Mouse (Mus musculus): ENCODE measurements around the gene Flt1. TPM values are rescaled to one million over a fixed set of nuclear protein-coding genes. Genes with fewer than 3 reads are reported as not detected.

Flt1 gene
- total and polyA plus RNA-seq, 3 experiments = 0.03 to 0.08 TPM; not detected in 1

DNA sequence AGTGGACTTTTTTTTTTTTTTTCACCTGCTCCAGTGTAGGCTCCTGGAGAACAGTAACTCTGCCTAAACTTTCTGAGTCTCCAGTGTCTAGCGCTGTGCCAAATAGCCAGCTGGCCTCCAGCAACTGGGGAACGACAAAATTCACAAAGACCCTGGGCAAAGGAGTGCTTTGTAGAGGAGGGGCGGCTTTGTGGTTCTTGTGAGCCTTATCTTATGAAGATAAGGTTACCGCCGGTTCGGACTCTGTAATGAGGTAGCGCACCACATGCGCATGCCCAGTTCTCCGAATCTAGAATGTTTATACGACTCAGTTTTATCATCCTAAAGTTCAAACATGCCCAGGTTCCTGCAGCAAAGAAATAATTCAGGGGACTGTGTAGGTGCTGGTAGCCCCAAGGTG is 102.1 kb downstream of the Flt1 start:
- Histone ChIP-seq H3K27ac (ENCODE audit: control insufficient read depth, low read depth, low read length) (no peak overlapping the region), H3K9me3 (replicated peaks; ENCODE audit: insufficient read depth, low read length) (no peaks in the 10 kb centered on the region), H3K79me2 (ENCODE audit: control insufficient read depth, insufficient read depth, low read length, poor library complexity) (no peaks in the 10 kb centered on the region), H3K9ac (ENCODE audit: control insufficient read depth, low read depth, low read length, poor library complexity, severe bottlenecking) (no peak overlapping the region), H3K36me3 (ENCODE audit: control insufficient read depth in 1 of 2, insufficient read depth in 2 of 2, low read length in 2 of 2) (no peaks in the 10 kb centered on the region), H3K4me1 (ENCODE audit: control insufficient read depth in 1 of 2, insufficient read depth in 2 of 2, low read length in 2 of 2) (no peaks in the 10 kb centered on the region), H3K4me3 (ENCODE audit: control insufficient read depth in 1 of 2, insufficient read depth in 1 of 2, low read depth in 2 of 2, low read length in 2 of 2) (no peak overlapping the region), H3K27me3 (ENCODE audit: control insufficient read depth in 1 of 2, insufficient read depth in 2 of 2, low read length in 2 of 2) (no peaks in the 10 kb centered on the region)
- TF ChIP-seq ZNF384 (IDR thresholded peaks at IDR 0.05; ENCODE audit: low read depth, low read length) (no peak), POLR2AphosphoS2 (IDR thresholded peaks at IDR 0.05; ENCODE audit: low read length) (no peak), JUND (IDR thresholded peaks at IDR 0.05; ENCODE audit: low read depth, low read length) (no peak), KAT2A (conservative IDR thresholded peaks at IDR 0.05; ENCODE audit: low read depth, low read length) (no peak), NELFE (IDR thresholded peaks at IDR 0.05; ENCODE audit: low read depth, low read length) (no peak), NRF1 (IDR thresholded peaks at IDR 0.05; ENCODE audit: insufficient read depth, low read depth, low read length, poor library complexity, severe bottlenecking) (no peak), ZMIZ1 (IDR thresholded peaks at IDR 0.05; ENCODE audit: low read depth, low read length) (no peak), CTCF (IDR thresholded peaks at IDR 0.05 in 2 of 3, conservative IDR thresholded peaks at IDR 0.05 in 1 of 3; ENCODE audit: control insufficient read depth in 1 of 3, insufficient read depth in 1 of 3, low read depth in 2 of 3, low read length in 3 of 3, poor library complexity in 1 of 3, severe bottlenecking in 1 of 3) (no peak), TCF12 (IDR thresholded peaks at IDR 0.05; ENCODE audit: low read depth, low read length) (no peak)
- DNase-seq (ENCODE audit: low read depth, low spot score) = no peak

DNA sequence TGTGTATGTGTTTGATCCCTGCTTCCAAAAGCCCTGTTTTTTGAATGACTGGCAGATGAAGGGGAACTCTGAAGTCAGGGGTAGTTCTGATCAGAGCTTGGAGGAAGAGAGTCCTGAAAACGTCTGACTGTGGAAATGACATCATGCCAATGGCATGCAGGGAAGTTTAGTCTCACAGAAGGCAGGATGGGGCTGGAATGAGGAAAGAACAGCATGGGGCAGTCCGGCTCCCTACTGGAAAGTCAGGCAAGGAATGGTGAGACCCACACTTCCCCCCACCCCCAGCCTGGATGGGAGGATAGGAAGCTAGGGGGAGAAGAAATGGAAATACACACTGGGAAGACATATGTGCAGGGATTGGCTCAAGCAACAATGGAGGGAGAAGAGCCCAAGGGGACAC is 105.6 kb downstream of the Flt1 start:
- Histone ChIP-seq H3K9me3 (replicated peaks; ENCODE audit: insufficient read depth, low read length) (no peaks in the 10 kb centered on the region), H3K27ac (ENCODE audit: control insufficient read depth, low read depth, low read length) (no peak overlapping the region), H3K36me3 (ENCODE audit: control insufficient read depth in 1 of 2, insufficient read depth in 2 of 2, low read length in 2 of 2) (no peaks in the 10 kb centered on the region), H3K4me1 (ENCODE audit: control insufficient read depth in 1 of 2, insufficient read depth in 2 of 2, low read length in 2 of 2) (no peaks in the 10 kb centered on the region), H3K27me3 (ENCODE audit: control insufficient read depth in 1 of 2, insufficient read depth in 2 of 2, low read length in 2 of 2) (no peaks in the 10 kb centered on the region), H3K9ac (ENCODE audit: control insufficient read depth, low read depth, low read length, poor library complexity, severe bottlenecking) (no peak overlapping the region), H3K79me2 (ENCODE audit: control insufficient read depth, insufficient read depth, low read length, poor library complexity) (no peaks in the 10 kb centered on the region), H3K4me3 (ENCODE audit: control insufficient read depth in 1 of 2, insufficient read depth in 1 of 2, low read depth in 2 of 2, low read length in 2 of 2) (no peak overlapping the region)
- no peak for DNase-seq (ENCODE audit: low read depth, low spot score)
- TF ChIP-seq POLR2AphosphoS2 (IDR thresholded peaks at IDR 0.05; ENCODE audit: low read length) (no peak), GABPA (IDR thresholded peaks at IDR 0.05; ENCODE audit: low read depth, low read length) (no peak), MAX (IDR thresholded peaks at IDR 0.05; ENCODE audit: low read length) (no peak), RCOR1 (IDR thresholded peaks at IDR 0.05; ENCODE audit: low read depth, low read length) (no peak), ZKSCAN1 (IDR thresholded peaks at IDR 0.05; ENCODE audit: low read depth, low read length) (no peak), MAFK (IDR thresholded peaks at IDR 0.05; ENCODE audit: borderline replicate concordance, low read depth, low read length) (no peak), POLR2AphosphoS5 (IDR thresholded peaks at IDR 0.05; ENCODE audit: borderline replicate concordance, low read depth, low read length) (no peak), MYB (IDR thresholded peaks at IDR 0.05; ENCODE audit: low read depth, low read length) (no peak), TAL1 (IDR thresholded peaks at IDR 0.05; ENCODE audit: low read length) (no peak), MYC (IDR thresholded peaks at IDR 0.05; ENCODE audit: low read depth, low read length) (no peak), SMC3 (IDR thresholded peaks at IDR 0.05; ENCODE audit: low read depth, low read length) (no peak), HCFC1 (IDR thresholded peaks at IDR 0.05; ENCODE audit: low read depth, low read length) (no peak), CHD1 (IDR thresholded peaks at IDR 0.05; ENCODE audit: low read depth, low read length) (no peak)

Measured in MEL (cell line).